Mouse (Mus musculus): ENCODE measurements around the gene Agxt. TPM values are rescaled to one million over a fixed set of nuclear protein-coding genes. Genes with fewer than 3 reads are reported as not detected.

Gene Agxt
- polyA plus RNA-seq, 1 experiment from 2014 or later: not detected

DNA sequence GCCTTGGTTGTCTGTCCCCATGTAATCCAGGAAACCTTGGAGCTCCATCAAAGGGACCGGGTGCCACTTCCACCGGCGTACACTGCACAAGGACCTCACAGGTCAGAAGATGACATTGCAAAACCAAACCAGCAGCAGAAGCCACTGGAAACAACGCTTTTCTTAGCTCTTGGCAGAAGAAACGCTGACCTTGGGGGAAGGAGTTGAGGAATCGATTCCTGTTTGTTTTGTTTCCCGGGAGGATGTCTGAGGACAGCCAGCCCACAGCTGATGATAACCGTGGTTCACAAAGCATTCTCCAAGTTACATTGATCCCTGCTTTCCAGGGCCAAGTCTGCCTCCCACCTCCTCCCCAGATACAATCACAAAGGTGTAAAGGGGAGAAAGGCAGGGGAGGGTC lies 11.0 kb upstream of the Agxt start:
- WGBS: 81% methylated on average over 8 of the region's 8 CpGs
- H3K9me3 ChIP-seq: no peaks in the 10 kb centered on the region
- H3K27ac ChIP-seq: no peak overlapping the region
- no peaks in the 10 kb centered on the region for H3K27me3 ChIP-seq
- no peaks in the 10 kb centered on the region for H3K4me1 ChIP-seq (replicated peaks)
- no peak overlapping the region for H3K4me2 ChIP-seq
- ATAC-seq (ENCODE audit: low FRiP score): no peak
- H3K9ac ChIP-seq: no peak overlapping the region
- H3K36me3 ChIP-seq: no peaks in the 10 kb centered on the region
- H3K4me3 ChIP-seq: no peak overlapping the region

- no peak for ATAC-seq (ENCODE audit: low FRiP score)
- no peak overlapping the region for H3K27ac ChIP-seq
- WGBS: 70% methylated on average over 5 of the region's 5 CpGs
Observed at GRCm38 (mm10) chr1:93125256-93125655, 9.8 kb upstream of the Agxt start.

DNA sequence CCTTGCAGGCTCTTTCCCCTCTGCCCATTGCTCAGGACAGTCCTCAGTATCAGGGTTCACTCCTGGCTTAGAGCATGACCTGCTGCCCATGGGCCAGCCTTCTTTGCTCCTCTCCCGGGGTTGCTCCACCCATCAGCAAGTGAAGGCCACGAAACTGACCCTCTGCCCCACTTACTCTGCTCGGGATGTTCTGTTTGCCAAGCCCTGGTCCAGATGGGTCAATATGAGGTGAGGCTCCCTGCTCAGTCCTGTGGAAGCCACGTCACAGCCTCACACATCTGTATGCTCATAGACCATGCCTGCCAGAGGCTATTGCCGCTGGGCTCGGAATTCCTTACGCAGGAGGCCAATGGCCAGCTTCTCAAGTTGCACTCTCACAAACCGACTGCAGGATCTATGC lies 6.8 kb upstream of the Agxt start:
- H3K4me2 ChIP-seq: no peak overlapping the region
- 83% methylated on average over 8 of the region's 8 CpGs for WGBS
- ATAC-seq (ENCODE audit: low FRiP score): no peak

More at GRCm38 (mm10) chr1:93125256-93125655, 9.8 kb upstream of the Agxt start:
- Histone ChIP-seq H3K9me3 (no peaks in the 10 kb centered on the region), H3K4me1 (replicated peaks) (no peaks in the 10 kb centered on the region), H3K9ac (no peak overlapping the region), H3K4me3 (no peak overlapping the region), H3K36me3 (no peaks in the 10 kb centered on the region), H3K27me3 (no peaks in the 10 kb centered on the region), H3K4me2 (no peak overlapping the region)

GRCm38 (mm10) chr1:93128710-93129349 lies 6.2 kb upstream of the Agxt start:
- Histone ChIP-seq H3K27ac (no peak overlapping the region), H3K4me1 (replicated peaks) (no peaks in the 10 kb centered on the region), H3K36me3 (no peaks in the 10 kb centered on the region), H3K4me3 (no peak overlapping the region), H3K4me2 (no peak overlapping the region), H3K9ac (no peak overlapping the region), H3K27me3 (no peaks in the 10 kb centered on the region), H3K9me3 (no peaks in the 10 kb centered on the region)
- ATAC-seq (ENCODE audit: low FRiP score): peak; percentile 43; the same call in 1 of the 2 replicates
- WGBS: 33% methylated on average over 6 of the region's 6 CpGs

More for the DNA sequence above, 6.8 kb upstream of the Agxt start:
- no peak overlapping the region for H3K9ac ChIP-seq
- no peaks in the 10 kb centered on the region for H3K9me3 ChIP-seq
- H3K36me3 ChIP-seq: no peaks in the 10 kb centered on the region
- H3K27me3 ChIP-seq: no peaks in the 10 kb centered on the region
- no peak overlapping the region for H3K27ac ChIP-seq
- no peak overlapping the region for H3K4me3 ChIP-seq
- no peaks in the 10 kb centered on the region for H3K4me1 ChIP-seq (replicated peaks)

DNA sequence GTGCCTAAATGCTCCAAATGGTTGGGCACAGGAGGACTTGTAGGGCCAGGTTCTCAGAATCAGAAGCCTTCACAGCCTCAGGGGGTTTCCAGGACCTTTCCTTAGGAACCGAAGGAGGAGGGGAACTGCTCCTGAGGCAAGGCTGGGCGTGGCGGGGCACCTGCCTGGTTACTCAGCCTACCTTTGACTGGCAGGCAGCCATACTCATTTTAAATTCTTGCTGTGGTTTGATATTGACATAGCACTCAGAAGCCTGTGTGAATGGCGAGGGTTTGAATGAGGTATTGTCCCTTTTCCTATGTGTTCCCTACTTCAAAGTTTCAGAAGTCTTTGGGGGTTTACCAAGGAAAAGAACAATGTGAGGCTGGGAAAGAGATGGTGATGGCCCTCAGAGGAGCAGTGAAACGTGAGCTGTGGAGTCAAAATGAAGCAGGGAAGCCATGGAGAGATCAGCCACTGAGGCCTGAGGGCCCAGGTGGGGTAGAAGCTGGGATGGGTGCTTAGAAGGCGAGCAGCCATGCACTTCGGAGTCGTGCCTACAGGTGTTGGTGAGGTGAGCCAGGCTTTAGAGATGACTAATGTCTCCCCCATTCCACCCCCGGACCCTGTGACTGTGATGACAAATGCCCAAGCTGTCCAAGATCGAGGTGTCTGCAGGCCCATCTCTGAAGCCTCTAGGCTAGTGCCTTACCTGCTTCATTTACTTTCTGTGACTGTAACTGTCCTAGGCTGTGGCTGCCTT lies 4.6 kb upstream of the Agxt start:
- no peak for ATAC-seq (ENCODE audit: low FRiP score)
- Histone ChIP-seq H3K27me3 (no peaks in the 10 kb centered on the region), H3K4me2 (no peak overlapping the region), H3K36me3 (no peaks in the 10 kb centered on the region), H3K9ac (no peak overlapping the region), H3K4me1 (replicated peaks) (no peaks in the 10 kb centered on the region), H3K4me3 (no peak overlapping the region), H3K27ac (no peak overlapping the region), H3K9me3 (no peaks in the 10 kb centered on the region)
- 72% methylated on average over 10 of the region's 10 CpGs for WGBS

DNA sequence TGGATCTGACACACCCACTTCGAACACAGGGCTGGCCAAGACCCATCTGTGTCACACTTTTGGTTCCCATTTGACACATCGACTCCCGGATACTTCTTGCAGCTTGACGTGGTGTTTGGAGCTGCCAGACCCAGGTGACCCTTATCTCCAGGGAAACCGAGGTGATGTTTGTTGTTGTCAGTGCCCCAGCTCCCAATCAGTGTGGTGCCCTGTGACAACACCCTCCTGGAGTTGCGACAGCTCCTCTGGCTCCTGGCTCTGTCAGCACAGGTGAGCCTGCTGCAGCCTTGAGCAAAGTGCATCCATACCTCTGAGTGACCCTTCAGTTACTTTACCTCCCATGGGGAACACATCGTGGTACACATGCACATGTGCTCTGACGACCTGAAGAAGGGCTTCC lies 2.4 kb upstream of the Agxt start:
- no peak overlapping the region for H3K9ac ChIP-seq
- H3K27ac ChIP-seq: no peak overlapping the region
- no peaks in the 10 kb centered on the region for H3K4me1 ChIP-seq (replicated peaks)
- H3K4me2 ChIP-seq: no peak overlapping the region
- no peaks in the 10 kb centered on the region for H3K27me3 ChIP-seq
- H3K36me3 ChIP-seq: no peaks in the 10 kb centered on the region
- 69% methylated on average over 8 of the region's 8 CpGs for WGBS
- no peak for ATAC-seq (ENCODE audit: low FRiP score)
- no peak overlapping the region for H3K4me3 ChIP-seq
- no peaks in the 10 kb centered on the region for H3K9me3 ChIP-seq

DNA sequence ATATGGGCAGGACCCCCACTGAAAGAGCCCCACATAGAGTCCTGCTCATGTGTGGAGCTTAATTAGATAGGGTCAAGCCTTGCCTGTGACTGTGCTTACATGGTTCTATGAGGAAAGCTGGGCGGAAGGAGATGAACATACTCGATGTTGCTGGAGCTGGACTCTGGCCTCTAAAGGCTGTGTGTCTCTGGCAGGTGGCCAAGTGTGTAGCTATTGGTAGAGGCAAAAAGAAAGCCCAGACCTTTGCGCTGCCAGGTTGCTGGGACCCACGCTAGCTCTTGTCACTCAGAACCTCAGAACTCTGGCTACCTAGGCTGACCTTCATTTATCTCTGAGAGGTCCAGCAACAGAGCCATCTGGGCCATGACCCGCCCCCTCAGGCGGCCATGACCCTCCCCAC lies 3.5 kb downstream of the Agxt start:
- H3K36me3 ChIP-seq: no peaks in the 10 kb centered on the region
- no peak for ATAC-seq (ENCODE audit: low FRiP score)
- no peaks in the 10 kb centered on the region for H3K4me1 ChIP-seq (replicated peaks)
- H3K4me3 ChIP-seq: no peak overlapping the region
- 85% methylated on average over 6 of the region's 6 CpGs for WGBS
- no peaks in the 10 kb centered on the region for H3K27me3 ChIP-seq
- no peak overlapping the region for H3K4me2 ChIP-seq
- no peaks in the 10 kb centered on the region for H3K9me3 ChIP-seq
- no peak overlapping the region for H3K27ac ChIP-seq
- no peak overlapping the region for H3K9ac ChIP-seq

- ATAC-seq (ENCODE audit: low FRiP score): no peak
- WGBS: 83% methylated on average over 7 of the region's 7 CpGs
- no peaks in the 10 kb centered on the region for H3K27me3 ChIP-seq
- H3K4me1 ChIP-seq (replicated peaks): no peaks in the 10 kb centered on the region
- H3K27ac ChIP-seq: no peak overlapping the region
- H3K4me2 ChIP-seq: no peak overlapping the region
- no peaks in the 10 kb centered on the region for H3K9me3 ChIP-seq
- H3K36me3 ChIP-seq: no peaks in the 10 kb centered on the region
- H3K9ac ChIP-seq: no peak overlapping the region
- no peak overlapping the region for H3K4me3 ChIP-seq
Observed at GRCm38 (mm10) chr1:93139713-93140112, 4.7 kb downstream of the Agxt start.

GRCm38 (mm10) chr1:93142871-93143270 lies 7.8 kb downstream of the Agxt start:
- no peaks in the 10 kb centered on the region for H3K36me3 ChIP-seq
- H3K27ac ChIP-seq: no peak overlapping the region
- no peak overlapping the region for H3K4me2 ChIP-seq
- ATAC-seq (ENCODE audit: low FRiP score): no peak
- 95% methylated on average over 1 of the region's 1 CpGs for WGBS
- H3K4me3 ChIP-seq: no peak overlapping the region
- no peak overlapping the region for H3K9ac ChIP-seq
- H3K27me3 ChIP-seq: no peaks in the 10 kb centered on the region
- H3K9me3 ChIP-seq: no peaks in the 10 kb centered on the region
- no peaks in the 10 kb centered on the region for H3K4me1 ChIP-seq (replicated peaks)

DNA sequence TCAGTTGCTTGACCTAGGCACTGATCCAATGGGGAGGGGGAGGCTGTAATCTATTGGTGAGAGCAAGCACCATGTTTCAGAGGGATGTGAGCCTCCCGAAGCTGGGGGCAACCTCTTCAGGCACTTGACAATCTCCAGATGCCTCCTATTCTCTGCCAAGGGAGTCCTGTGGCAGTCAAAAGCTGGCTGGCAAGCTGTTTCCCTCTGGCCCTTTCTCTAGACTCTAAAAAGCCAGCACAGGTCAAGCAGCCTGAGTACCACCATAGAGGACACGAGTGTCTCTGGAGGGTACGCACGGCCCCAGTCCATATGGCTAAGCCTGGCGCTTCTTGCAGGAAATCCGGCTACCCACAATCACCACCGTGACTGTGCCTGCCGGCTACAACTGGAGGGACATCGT lies 9.1 kb downstream of the Agxt start:
- Histone ChIP-seq H3K4me3 (no peak overlapping the region), H3K27ac (no peak overlapping the region), H3K4me1 (replicated peaks) (no peaks in the 10 kb centered on the region), H3K36me3 (no peaks in the 10 kb centered on the region), H3K4me2 (no peak overlapping the region), H3K27me3 (no peaks in the 10 kb centered on the region), H3K9ac (no peak overlapping the region), H3K9me3 (no peaks in the 10 kb centered on the region)
- no peak; the same call in 1 of the 2 replicates for ATAC-seq (ENCODE audit: low FRiP score)
- WGBS: 76% methylated on average over 9 of the region's 9 CpGs

- H3K36me3 ChIP-seq: no peaks in the 10 kb centered on the region
- H3K4me2 ChIP-seq: no peak overlapping the region
- no peaks in the 10 kb centered on the region for H3K9me3 ChIP-seq
- ATAC-seq (ENCODE audit: low FRiP score): no peak
- WGBS: 74% methylated on average over 2 of the region's 2 CpGs
- no peaks in the 10 kb centered on the region for H3K4me1 ChIP-seq (replicated peaks)
- no peak overlapping the region for H3K4me3 ChIP-seq
- H3K27me3 ChIP-seq: peaks cover 3% of the 10 kb centered on the region; the same call in 1 of the 2 replicates
- H3K27ac ChIP-seq: no peak overlapping the region
- no peak overlapping the region for H3K9ac ChIP-seq
Observed at GRCm38 (mm10) chr1:93150907-93151661, 16.0 kb downstream of the Agxt start.

DNA sequence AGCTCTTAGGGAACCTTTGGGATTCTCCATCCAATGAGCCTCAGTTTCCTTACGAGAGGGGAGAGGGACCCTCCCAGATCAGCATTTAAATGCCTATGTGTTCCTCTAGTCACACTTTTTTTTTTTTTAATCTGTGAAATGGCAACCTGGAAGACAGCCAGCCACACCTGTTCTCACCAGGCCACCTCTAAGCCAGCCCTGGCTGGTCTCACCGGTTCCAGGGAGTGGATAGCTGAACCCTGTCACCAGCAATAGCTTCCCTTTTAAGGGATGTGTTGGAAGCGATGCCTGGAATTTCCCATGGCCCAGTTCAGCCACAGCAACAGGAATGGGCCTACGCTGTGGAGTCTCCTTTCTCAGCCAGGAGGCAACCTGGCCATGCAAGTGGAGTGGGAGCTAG lies 22.5 kb downstream of the Agxt start:
- WGBS: 85% methylated on average over 4 of the region's 4 CpGs
- no peaks in the 10 kb centered on the region; the same call in 1 of the 2 replicates for H3K27me3 ChIP-seq
- no peak overlapping the region for H3K4me3 ChIP-seq
- no peak overlapping the region for H3K9ac ChIP-seq
- H3K4me1 ChIP-seq (replicated peaks): no peaks in the 10 kb centered on the region
- H3K9me3 ChIP-seq: no peaks in the 10 kb centered on the region
- no peak overlapping the region for H3K4me2 ChIP-seq
- no peak for ATAC-seq (ENCODE audit: low FRiP score)
- no peaks in the 10 kb centered on the region for H3K36me3 ChIP-seq
- no peak overlapping the region for H3K27ac ChIP-seq
